In genomic region chr8:95806461-95807191, GRCm38 (mm10) we compare ENCODE assay signal across 8 mouse cellular contexts. TPM values are rescaled to one million over a fixed set of nuclear protein-coding genes. Genes with fewer than 3 reads are reported as not detected.
DNase-seq lines count a peak whose midpoint lies in the region; ATAC-seq and TF ChIP-seq lines count a peak whose summit lies in the region.

No protein-coding gene starts in this region.

- no peak for TF ChIP-seq POLR2A in brain, embryonic 14.5 days (IDR thresholded peaks at IDR 0.05; ENCODE audit: borderline replicate concordance, extremely low read depth, insufficient read depth, insufficient read length, poor library complexity, severe bottlenecking)

- peaks cover 26% of the 10 kb centered on the region for H3K36me3 ChIP-seq in heart, embryonic 13.5 days
- peaks cover 4% of the 10 kb centered on the region; the same call in 1 of the 2 replicates for H3K36me3 ChIP-seq in limb, embryonic 15.5 days
- H3K36me3 ChIP-seq in neural tube, embryonic 14.5 days (ENCODE audit: control insufficient read depth, insufficient read depth, low read length), result no peaks in the 10 kb centered on the region

- H3K27ac ChIP-seq in heart, embryonic 13.5 days (replicated peaks), result peak overlapping the region; percentile 98
- H3K27ac ChIP-seq in limb, embryonic 15.5 days, result peak overlapping the region; percentile 97
- peak overlapping the region; percentile 88 for H3K27ac ChIP-seq in neural tube, embryonic 14.5 days (ENCODE audit: low read depth, low read length)

- no peaks in the 10 kb centered on the region for H3K9me3 ChIP-seq in heart, embryonic 13.5 days
- no peaks in the 10 kb centered on the region for H3K9me3 ChIP-seq in limb, embryonic 15.5 days
- H3K9me3 ChIP-seq in neural tube, embryonic 14.5 days (ENCODE audit: control insufficient read depth, low read length), result no peaks in the 10 kb centered on the region

- WGBS in heart, embryonic 13.5 days, result under 1% methylated on average over 59 of the region's 69 CpGs
- WGBS in limb, embryonic 15.5 days, result under 1% methylated on average over 63 of the region's 69 CpGs
- WGBS in neural tube, embryonic 14.5 days, result 0% methylated on average over 35 of the region's 69 CpGs

- peak overlapping the region; percentile 97 for H3K4me3 ChIP-seq in heart, embryonic 13.5 days
- H3K4me3 ChIP-seq in limb, embryonic 15.5 days, result peak overlapping the region; percentile 98
- peak overlapping the region; percentile 97 for H3K4me3 ChIP-seq in neural tube, embryonic 14.5 days (ENCODE audit: low read depth, low read length)

- no peaks in the 10 kb centered on the region for H3K27me3 ChIP-seq in heart, embryonic 13.5 days (replicated peaks)
- H3K27me3 ChIP-seq in limb, embryonic 15.5 days, result no peaks in the 10 kb centered on the region
- no peaks in the 10 kb centered on the region for H3K27me3 ChIP-seq in neural tube, embryonic 14.5 days (ENCODE audit: control insufficient read depth, insufficient read depth, low read length)

- peak; percentile 0; the same call in 1 of the 2 replicates for ATAC-seq in heart, embryonic 13.5 days (ENCODE audit: extremely low read depth, insufficient number of reproducible peaks, low FRiP score, low TSS enrichment)
- ATAC-seq in limb, embryonic 15.5 days (ENCODE audit: insufficient number of reproducible peaks, low FRiP score, low TSS enrichment, low read depth), result no peak
- ATAC-seq in neural tube, embryonic 14.5 days (ENCODE audit: low read depth), result peak; percentile 1; the same call in 1 of the 2 replicates

- H3K4me1 ChIP-seq in heart, embryonic 13.5 days, result peaks cover 76% of the 10 kb centered on the region
- H3K4me1 ChIP-seq in limb, embryonic 15.5 days, result peaks cover 21% of the 10 kb centered on the region
- peaks cover 16% of the 10 kb centered on the region for H3K4me1 ChIP-seq in neural tube, embryonic 14.5 days (ENCODE audit: control insufficient read depth, insufficient read depth, low read length)

- no peak for TF ChIP-seq CTCF in brain, embryonic 14.5 days (IDR thresholded peaks at IDR 0.05; ENCODE audit: borderline replicate concordance, extremely low read depth, insufficient read depth, insufficient read length)

- peak overlapping the region; percentile 99 for H3K9ac ChIP-seq in heart, embryonic 13.5 days
- H3K9ac ChIP-seq in limb, embryonic 15.5 days, result peak overlapping the region; percentile 87
- H3K9ac ChIP-seq in neural tube, embryonic 14.5 days (replicated peaks; ENCODE audit: low read depth, low read length), result peak overlapping the region; percentile 92

- peak overlapping the region; percentile 98 for H3K4me2 ChIP-seq in heart, embryonic 13.5 days
- peak overlapping the region; percentile 74 for H3K4me2 ChIP-seq in limb, embryonic 15.5 days
- peak overlapping the region; percentile 90 for H3K4me2 ChIP-seq in neural tube, embryonic 14.5 days (ENCODE audit: low read depth, low read length)

- peak; percentile 13 for DNase-seq in gastrocnemius, postnatal 10 days
- no peak for DNase-seq in gastrocnemius, adult 18-20 months (ENCODE audit: low spot score)
- DNase-seq in B cell, adult 2 months, result peak; percentile 36 to 43
- peak; percentile 55 for DNase-seq in brain, embryonic 14.5 days (ENCODE audit: low read depth)
- DNase-seq in urinary bladder, postnatal 25 days (ENCODE audit: low spot score), result peak; percentile 11

RNA-seq across cellular contexts. Expression of gene Cnot1, which starts 0.6 kb away (rescaled TPM):
- 10 to 100 TPM; 70.8 to 94.6 TPM for total RNA-seq in gastrocnemius, postnatal 10 days (2021)
- total RNA-seq in gastrocnemius, adult 18-20 months (2021), result 10 to 100 TPM; 63.3 to 67.2 TPM
- polyA plus RNA-seq in brain, embryonic 14.5 days (2012; rRNA removed), result 95.3 and 115 TPM in 2 replicates
- 42.8 and 47.4 TPM in 2 replicates for polyA plus RNA-seq in heart, embryonic 13.5 days (2015; fragmentation: Nextera tagmentation; extraction: Ambion mirVana)
- 46.7 and 52.9 TPM in 2 replicates for polyA plus RNA-seq in limb, embryonic 15.5 days (2015; fragmentation: Nextera tagmentation; extraction: Ambion mirVana)
- polyA plus RNA-seq in neural tube, embryonic 14.5 days (2014; fragmentation: Nextera tagmentation; extraction: Ambion mirVana), result 62.8 and 76.8 TPM in 2 replicates

RNA-seq across cellular contexts. Expression of gene Sap18b, which starts 18.5 kb away (rescaled TPM):
- total RNA-seq in gastrocnemius, postnatal 10 days (2021), result 10 to 100 TPM; 96.4 to 97.1 TPM
- 10 to 100 TPM; 85.3 to 91.9 TPM for total RNA-seq in gastrocnemius, adult 18-20 months (2021)
- 70.2 and 77.9 TPM in 2 replicates for polyA plus RNA-seq in brain, embryonic 14.5 days (2012; rRNA removed)
- polyA plus RNA-seq in heart, embryonic 13.5 days (2015; fragmentation: Nextera tagmentation; extraction: Ambion mirVana), result 255 and 274 TPM in 2 replicates
- 324 and 332 TPM in 2 replicates for polyA plus RNA-seq in limb, embryonic 15.5 days (2015; fragmentation: Nextera tagmentation; extraction: Ambion mirVana)
- polyA plus RNA-seq in neural tube, embryonic 14.5 days (2014; fragmentation: Nextera tagmentation; extraction: Ambion mirVana), result 244 and 264 TPM in 2 replicates

RNA-seq across cellular contexts. Expression of gene Slc38a7, which starts 46.7 kb away (rescaled TPM):
- total RNA-seq in gastrocnemius, postnatal 10 days (2021), result 1 to 10 TPM; 5.8 to 7.9 TPM
- total RNA-seq in gastrocnemius, adult 18-20 months (2021), result 1 to 10 TPM; 5.5 to 5.8 TPM
- 36.1 and 38.0 TPM in 2 replicates for polyA plus RNA-seq in brain, embryonic 14.5 days (2012; rRNA removed)
- 11.7 and 12.4 TPM in 2 replicates for polyA plus RNA-seq in heart, embryonic 13.5 days (2015; fragmentation: Nextera tagmentation; extraction: Ambion mirVana)
- polyA plus RNA-seq in limb, embryonic 15.5 days (2015; fragmentation: Nextera tagmentation; extraction: Ambion mirVana), result 16.2 and 16.3 TPM in 2 replicates
- 23.2 and 25.5 TPM in 2 replicates for polyA plus RNA-seq in neural tube, embryonic 14.5 days (2014; fragmentation: Nextera tagmentation; extraction: Ambion mirVana)
